Mouse (Mus musculus) heart, postnatal 0 days (tissue): ENCODE results near the gene Gm44973. TPM values are rescaled to one million over a fixed set of nuclear protein-coding genes. Genes with fewer than 3 reads are reported as not detected.

ENCODE experiments used
- ATAC-seq: fragments of 200-750 bp; cut with Nextera tagmentation; 2 replicates; pipeline ENCODE4 v1.8.0; 2017; ENCODE audit warnings: low read depth, moderate number of reproducible peaks, moderate library complexity; ENCODE audit not compliant: insufficient read depth
- DNase-seq: peaks from one replicate; pipeline ENCODE4 v3.0.0-alpha.2; 2016; ENCODE audit warnings: low spot score
- H3K27ac ChIP-seq: fragments of 300-500 bp; sonication (generic); 2 replicates; pipeline ENCODE4 v1.5.1; 2014; ENCODE audit warnings: low read depth, mild to moderate bottlenecking
- H3K27me3 ChIP-seq: fragments of 300-500 bp; sonication (generic); 2 replicates; pipeline ENCODE4 v1.6.1; 2014; ENCODE audit warnings: low read length, mixed read lengths; ENCODE audit not compliant: control insufficient read depth, insufficient read depth
- H3K36me3 ChIP-seq: fragments of 300-500 bp; sonication (generic); replicated peaks from 2 replicates; pipeline ENCODE4 v1.6.1; 2014; ENCODE audit warnings: low read length, mixed read lengths; ENCODE audit not compliant: control insufficient read depth, insufficient read depth
- H3K4me1 ChIP-seq: fragments of 300-500 bp; sonication (generic); 2 replicates; pipeline ENCODE4 v1.6.1; 2014; ENCODE audit warnings: antibody characterized with exemption; ENCODE audit not compliant: control insufficient read depth, insufficient read depth
- H3K4me2 ChIP-seq: fragments of 300-500 bp; sonication (generic); 2 replicates; pipeline ENCODE4 v1.6.1; 2014; ENCODE audit warnings: low read depth, mild to moderate bottlenecking, low read length, moderate library complexity
- H3K4me3 ChIP-seq: fragments of 300-500 bp; sonication (generic); 2 replicates; pipeline ENCODE4 v1.5.1; 2014; ENCODE audit warnings: low read depth, low read length
- H3K9ac ChIP-seq: fragments of 300-500 bp; sonication (generic); replicated peaks from 2 replicates; pipeline ENCODE4 v1.6.1; 2014; ENCODE audit warnings: low read depth, low read length, mixed read lengths
- H3K9me3 ChIP-seq: fragments of 300-500 bp; sonication (generic); replicated peaks from 2 replicates; pipeline ENCODE4 v1.6.1; 2016; ENCODE audit warnings: low read length; ENCODE audit not compliant: control insufficient read depth
- CTCF ChIP-seq: IDR thresholded peaks from 2 replicates; pipeline ENCODE4 v1.5.1; 2016; ENCODE audit warnings: antibody characterized with exemption, control low read depth, low read depth
- EP300 ChIP-seq: IDR thresholded peaks from 2 replicates; pipeline ENCODE4 v1.6.1; 2016; ENCODE audit warnings: antibody characterized with exemption, low read depth
- WGBS: fragments of 180-500 bp; shearing (Covaris S2); extraction: QIAGEN DNeasy Blood & Tissue Kit; methylation state at CpG from one replicate; pipeline ENCODE4 v1.1.7; 2014; 5-methylcytosine and 5-hydroxymethylcytosine counted together
- polyA plus RNA-seq: library from polyadenylated mRNA; unstranded; fragments of >200 nt; fragmentation: Nextera tagmentation; extraction: Ambion mirVana; gene quantifications from 2 replicates; pipeline ENCODE4 v1.2.1, GENCODE M21; 2015
- total RNA-seq: library from RNA; depleted of rRNA; stranded (reverse); fragments of >200 nt; gene quantifications from 2 replicates; pipeline ENCODE4 v1.2.3, GENCODE M21; 2014; ENCODE audit warnings: low replicate concordance

The Gm44973 gene
- total and polyA plus RNA-seq, 2 experiments from 2014 or later = 1.1 TPM; not detected in 1

- Histone ChIP-seq H3K4me2 (no peak overlapping the region), H3K4me1 (peaks cover 8% of the 10 kb centered on the region), H3K36me3 (peaks cover 44% of the 10 kb centered on the region), H3K9ac (no peak overlapping the region), H3K27me3 (no peaks in the 10 kb centered on the region), H3K4me3 (no peak overlapping the region), H3K9me3 (peaks cover 6% of the 10 kb centered on the region), H3K27ac (no peak overlapping the region)
- ATAC-seq = no peak
- 93% methylated on average over 9 of the region's 9 CpGs for WGBS
- DNase-seq = no peak
- no peak for TF ChIP-seq CTCF
- no peak for TF ChIP-seq EP300
Measured at GRCm38 (mm10) chr7:5036136-5036535, 20.8 kb downstream of the Gm44973 start.

GRCm38 (mm10) chr7:5037026-5037425 lies 21.7 kb downstream of the Gm44973 start:
- H3K36me3 ChIP-seq = peaks cover 35% of the 10 kb centered on the region
- no peaks in the 10 kb centered on the region for H3K9me3 ChIP-seq
- no peaks in the 10 kb centered on the region for H3K27me3 ChIP-seq
- TF ChIP-seq CTCF (no peak), EP300 (no peak)
- ATAC-seq = no peak
- H3K9ac ChIP-seq = no peak overlapping the region
- WGBS = 88% methylated on average over 7 of the region's 7 CpGs
- DNase-seq = no peak
- H3K27ac ChIP-seq = no peak overlapping the region
- no peak overlapping the region for H3K4me3 ChIP-seq
- H3K4me1 ChIP-seq = peaks cover 8% of the 10 kb centered on the region
- no peak overlapping the region for H3K4me2 ChIP-seq

DNA sequence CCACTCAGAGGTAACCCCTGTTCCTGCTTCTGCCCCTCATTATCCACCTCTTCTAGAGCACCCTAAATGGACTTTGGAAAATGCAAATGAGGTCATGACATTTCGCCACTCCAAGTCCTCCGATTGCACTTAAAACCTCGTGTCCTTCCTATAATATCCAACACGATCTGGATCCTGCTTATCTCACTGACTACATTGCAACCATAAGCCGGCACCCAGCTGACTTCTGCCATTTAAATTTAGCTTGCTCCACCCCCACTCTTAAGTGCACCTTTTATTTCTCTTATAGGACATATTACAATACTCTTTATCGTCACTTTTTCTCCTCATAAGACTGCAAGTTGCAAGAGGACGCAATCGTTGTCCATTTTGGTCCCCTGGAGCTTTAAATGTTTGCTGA lies 22.2 kb downstream of the Gm44973 start:
- DNase-seq = no peak
- Histone ChIP-seq H3K4me2 (peak overlapping the region; percentile 58), H3K4me1 (peaks cover 8% of the 10 kb centered on the region), H3K36me3 (peaks cover 31% of the 10 kb centered on the region), H3K4me3 (peak overlapping the region; percentile 81), H3K9me3 (no peaks in the 10 kb centered on the region), H3K27ac (peak overlapping the region; percentile 99), H3K27me3 (no peaks in the 10 kb centered on the region), H3K9ac (peak overlapping the region; percentile 88; the same call in 1 of the 2 replicates)
- WGBS = 65% methylated on average over 8 of the region's 8 CpGs
- no peak for ATAC-seq
- no peak for TF ChIP-seq EP300
- no peak for TF ChIP-seq CTCF

- ATAC-seq (peak; percentile 98), DNase-seq (peak; percentile 89)
- H3K36me3 ChIP-seq = peaks cover 24% of the 10 kb centered on the region
- H3K9ac ChIP-seq = peak within 1 kb of the TSS; percentile 88
- under 1% methylated on average over 48 of the region's 48 CpGs for WGBS
- H3K4me3 ChIP-seq = peak within 1 kb of the TSS; percentile 81
- H3K4me2 ChIP-seq = peak within 1 kb of the TSS; percentile 58
- no peaks in the 10 kb centered on the region for H3K27me3 ChIP-seq
- H3K9me3 ChIP-seq = no peaks in the 10 kb centered on the region
- peak within 1 kb of the TSS; percentile 99 for H3K27ac ChIP-seq
- TF ChIP-seq CTCF (no peak), EP300 (peak; percentile 30; the same call in 1 of the 2 replicates)
- peaks cover 8% of the 10 kb centered on the region for H3K4me1 ChIP-seq
Measured at GRCm38 (mm10) chr7:5038109-5038732, 22.9 kb downstream of the Gm44973 start, which contains the start of gene Zfp784. Gene Zfp784, minus strand, starts transcription at chr7:5038446.

GRCm38 (mm10) chr7:5038940-5039339 lies 23.6 kb downstream of the Gm44973 start:
- H3K27me3 ChIP-seq = no peaks in the 10 kb centered on the region
- peak overlapping the region; percentile 99; the same call in 1 of the 2 replicates for H3K27ac ChIP-seq
- H3K36me3 ChIP-seq = peaks cover 18% of the 10 kb centered on the region
- H3K4me1 ChIP-seq = peaks cover 8% of the 10 kb centered on the region
- peak overlapping the region; percentile 81 for H3K4me3 ChIP-seq
- WGBS = 37% methylated on average over 5 of the region's 5 CpGs
- peak overlapping the region; percentile 58 for H3K4me2 ChIP-seq
- ATAC-seq (no peak), DNase-seq (no peak)
- TF ChIP-seq EP300 (no peak), CTCF (no peak)
- peak overlapping the region; percentile 88; the same call in 1 of the 2 replicates for H3K9ac ChIP-seq
- no peaks in the 10 kb centered on the region for H3K9me3 ChIP-seq

DNA sequence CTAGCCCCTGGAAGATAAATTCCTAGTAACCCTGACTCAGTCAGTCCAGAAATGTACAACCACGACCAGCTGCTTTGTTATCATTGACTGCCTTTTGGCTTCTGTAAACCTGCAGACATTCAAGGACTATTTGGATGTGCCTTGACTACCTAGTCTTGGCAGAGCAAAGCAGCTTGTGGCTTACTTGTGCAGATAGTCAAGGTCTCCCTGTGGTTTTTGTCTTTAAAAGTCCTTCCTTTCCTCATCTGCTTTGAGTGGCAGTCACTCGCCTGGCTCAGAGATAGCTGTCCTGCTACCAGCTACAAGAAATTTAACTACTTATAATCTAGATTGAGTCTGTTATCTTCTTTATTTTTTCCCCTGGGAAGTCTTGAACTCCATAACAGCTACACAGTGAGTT lies 29.7 kb downstream of the Gm44973 start:
- Histone ChIP-seq H3K27me3 (no peaks in the 10 kb centered on the region), H3K4me3 (no peak overlapping the region), H3K36me3 (no peaks in the 10 kb centered on the region), H3K4me2 (no peak overlapping the region), H3K9ac (no peak overlapping the region), H3K4me1 (no peaks in the 10 kb centered on the region), H3K9me3 (no peaks in the 10 kb centered on the region), H3K27ac (no peak overlapping the region)
- DNase-seq (no peak), ATAC-seq (no peak)
- 60% methylated on average over 2 of the region's 2 CpGs for WGBS
- TF ChIP-seq CTCF (no peak), EP300 (no peak)
